Mouse (Mus musculus): ENCODE results near the gene Twnk. TPM values are rescaled to one million over a fixed set of nuclear protein-coding genes. Genes with fewer than 3 reads are reported as not detected.

Gene Twnk
- polyA plus RNA-seq, 1 experiment from 2014 or later = 9.4 TPM

DNA sequence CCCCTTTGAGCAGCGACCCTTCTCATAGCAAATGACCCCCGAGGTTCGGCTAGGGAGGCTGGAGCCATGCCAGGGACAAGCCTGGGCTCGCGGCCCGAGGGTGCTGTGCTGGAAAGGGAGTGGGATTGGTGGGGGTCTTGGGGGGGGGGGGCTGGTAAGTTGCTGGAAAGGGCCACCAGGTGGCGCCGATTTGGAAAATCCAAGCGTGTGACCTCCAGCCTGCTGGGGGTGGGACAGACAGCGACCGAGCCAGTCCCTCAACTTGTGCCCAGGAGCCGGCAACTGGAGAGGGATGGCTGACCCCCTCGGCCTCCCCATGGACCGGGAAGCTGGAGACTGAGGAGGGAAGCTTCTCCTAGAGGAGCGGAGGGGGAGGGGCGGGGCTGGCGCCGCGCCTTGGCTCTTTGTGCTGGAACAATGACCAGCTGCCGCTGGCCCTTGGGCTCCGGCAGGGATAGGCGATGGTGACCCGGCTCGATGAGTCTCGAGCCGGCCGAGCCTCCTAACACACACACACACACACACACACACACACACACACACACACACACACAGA lies 11.8 kb downstream of the Twnk start:
- Histone ChIP-seq H3K4me3 (replicated peaks; ENCODE audit: low read length) (peak overlapping the region; percentile 52), H3K27ac (peak overlapping the region; percentile 95), H3K36me3 (replicated peaks; ENCODE audit: control insufficient read depth, insufficient read depth) (no peaks in the 10 kb centered on the region; the same call in 1 of the 2 replicates), H3K4me2 (replicated peaks) (peak overlapping the region; percentile 74), H3K27me3 (ENCODE audit: control insufficient read depth, insufficient read depth, low read length) (no peaks in the 10 kb centered on the region), H3K9me3 (ENCODE audit: control insufficient read depth, low read length) (no peaks in the 10 kb centered on the region), H3K9ac (peak overlapping the region; percentile 66), H3K4me1 (replicated peaks; ENCODE audit: control insufficient read depth, insufficient read depth, low read length) (peaks cover 42% of the 10 kb centered on the region)
- WGBS = 1% methylated on average over 23 of the region's 27 CpGs
- peak; percentile 64 for ATAC-seq (ENCODE audit: low FRiP score)
- peak; percentile 82 for DNase-seq (ENCODE audit: low spot score)

DNA sequence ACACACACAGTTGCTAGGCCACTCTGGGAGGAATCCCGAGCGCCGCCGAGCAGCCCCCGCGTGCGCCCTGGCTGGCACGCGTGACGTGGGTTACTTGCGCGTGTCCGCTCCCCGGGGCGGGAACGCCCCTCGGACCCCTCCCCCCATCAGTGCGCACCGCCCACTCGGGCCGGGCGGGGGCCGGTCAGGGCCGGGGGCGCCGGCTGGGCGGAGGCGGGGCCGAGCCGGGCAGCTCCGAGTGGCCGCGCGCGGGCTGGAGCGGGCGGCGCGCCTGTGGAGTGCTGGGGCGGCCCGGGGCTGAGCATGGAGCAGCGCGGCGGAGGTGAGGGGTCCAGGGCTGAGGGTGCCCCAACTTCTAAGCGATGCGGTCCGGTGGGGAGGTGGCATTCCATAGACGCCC lies 12.4 kb downstream of the Twnk start:
- H3K9ac ChIP-seq = peak overlapping the region; percentile 66
- H3K4me3 ChIP-seq (replicated peaks; ENCODE audit: low read length) = peak overlapping the region; percentile 52
- DNase-seq (ENCODE audit: low spot score) (peak; percentile 83), ATAC-seq (ENCODE audit: low FRiP score) (peak; percentile 67)
- WGBS = under 1% methylated on average over 46 of the region's 48 CpGs
- H3K4me2 ChIP-seq (replicated peaks) = peak overlapping the region; percentile 74
- no peaks in the 10 kb centered on the region for H3K27me3 ChIP-seq (ENCODE audit: control insufficient read depth, insufficient read depth, low read length)
- H3K36me3 ChIP-seq (replicated peaks; ENCODE audit: control insufficient read depth, insufficient read depth) = no peaks in the 10 kb centered on the region; the same call in 1 of the 2 replicates
- peak overlapping the region; percentile 95 for H3K27ac ChIP-seq
- peaks cover 42% of the 10 kb centered on the region for H3K4me1 ChIP-seq (replicated peaks; ENCODE audit: control insufficient read depth, insufficient read depth, low read length)
- H3K9me3 ChIP-seq (ENCODE audit: control insufficient read depth, low read length) = no peaks in the 10 kb centered on the region

DNA sequence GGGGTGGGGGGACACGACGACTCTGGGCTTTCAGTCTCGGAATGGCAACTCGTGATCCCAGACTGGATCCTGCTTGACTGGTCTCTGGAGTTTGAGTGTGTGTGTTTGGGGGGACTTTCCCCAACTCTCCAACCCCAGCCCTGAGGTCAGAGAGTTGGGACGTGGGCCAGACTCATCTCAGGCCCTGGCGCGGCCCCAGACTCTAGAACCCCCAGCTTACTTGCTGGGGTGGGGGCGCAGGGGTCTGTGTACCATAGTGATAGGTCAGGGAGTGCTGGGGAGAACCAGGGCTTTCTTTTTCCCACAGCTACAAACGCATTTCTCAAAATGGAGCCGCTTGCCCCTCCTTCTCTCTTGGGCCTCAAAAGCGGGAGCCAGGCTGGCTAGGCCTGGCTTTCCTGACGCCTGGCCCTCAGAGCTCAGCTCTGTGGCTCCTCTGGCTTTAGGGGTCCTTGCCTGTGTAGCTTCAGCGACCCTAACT lies 12.9 kb downstream of the Twnk start:
- Histone ChIP-seq H3K4me2 (replicated peaks) (peak overlapping the region; percentile 74), H3K9me3 (ENCODE audit: control insufficient read depth, low read length) (no peaks in the 10 kb centered on the region), H3K9ac (peak overlapping the region; percentile 66), H3K27ac (peak overlapping the region; percentile 95), H3K4me1 (replicated peaks; ENCODE audit: control insufficient read depth, insufficient read depth, low read length) (peaks cover 42% of the 10 kb centered on the region), H3K27me3 (ENCODE audit: control insufficient read depth, insufficient read depth, low read length) (no peaks in the 10 kb centered on the region), H3K36me3 (replicated peaks; ENCODE audit: control insufficient read depth, insufficient read depth) (peaks cover 3% of the 10 kb centered on the region), H3K4me3 (replicated peaks; ENCODE audit: low read length) (peak overlapping the region; percentile 52)
- under 1% methylated on average over 13 of the region's 13 CpGs for whole genome bisulfite sequencing
- no peak for DNase-seq (ENCODE audit: low spot score)
- ATAC-seq (ENCODE audit: low FRiP score) = no peak; the same call in 1 of the 2 replicates

DNA sequence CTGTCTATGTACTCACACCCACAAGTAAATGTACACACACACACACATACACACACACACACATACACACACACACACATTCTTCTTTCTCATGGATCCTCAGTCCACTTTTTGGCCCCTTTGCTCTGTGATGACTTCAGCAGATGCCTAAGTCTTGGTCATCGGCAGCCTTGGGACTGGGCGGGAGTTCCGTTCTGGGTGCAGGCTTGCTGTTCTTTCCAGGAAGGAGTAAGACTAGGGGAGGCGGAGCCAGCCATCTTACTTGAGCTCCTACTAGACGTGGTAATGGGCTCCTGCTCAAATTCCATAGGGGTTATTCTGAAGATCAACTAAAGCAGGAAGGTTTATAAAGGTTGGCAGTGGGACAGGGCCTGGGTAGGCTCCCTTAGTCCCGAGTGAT lies 14.9 kb downstream of the Twnk start:
- peaks cover 17% of the 10 kb centered on the region for H3K36me3 ChIP-seq (replicated peaks; ENCODE audit: control insufficient read depth, insufficient read depth)
- H3K27ac ChIP-seq = no peak overlapping the region
- H3K4me1 ChIP-seq (replicated peaks; ENCODE audit: control insufficient read depth, insufficient read depth, low read length) = peaks cover 38% of the 10 kb centered on the region
- no peak overlapping the region for H3K4me2 ChIP-seq (replicated peaks)
- WGBS = 72% methylated on average over 6 of the region's 6 CpGs
- DNase-seq (ENCODE audit: low spot score) = no peak
- H3K4me3 ChIP-seq (replicated peaks; ENCODE audit: low read length) = no peak overlapping the region
- no peaks in the 10 kb centered on the region for H3K9me3 ChIP-seq (ENCODE audit: control insufficient read depth, low read length)
- H3K27me3 ChIP-seq (ENCODE audit: control insufficient read depth, insufficient read depth, low read length) = no peaks in the 10 kb centered on the region
- no peak overlapping the region for H3K9ac ChIP-seq
- no peak for ATAC-seq (ENCODE audit: low FRiP score)

DNA sequence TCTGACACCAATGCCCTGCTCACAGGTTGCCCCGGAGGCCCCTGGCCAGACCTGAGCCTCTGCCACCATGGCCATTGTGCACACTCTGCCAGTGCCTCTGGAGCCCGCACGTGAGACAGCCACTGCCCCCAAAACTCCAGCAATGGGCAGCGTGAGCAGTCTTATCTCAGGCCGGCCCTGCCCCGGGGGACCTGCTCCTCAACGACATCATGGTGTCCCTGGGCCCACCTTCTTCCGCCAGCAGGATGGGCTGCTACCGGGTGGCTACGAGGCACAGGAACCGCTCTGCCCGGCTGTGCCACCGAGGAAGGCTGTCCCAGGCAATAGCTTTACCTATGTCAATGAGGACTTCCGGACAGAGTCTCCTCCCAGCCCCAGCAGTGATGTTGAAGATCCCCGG lies 15.9 kb downstream of the Twnk start:
- no peaks in the 10 kb centered on the region for H3K9me3 ChIP-seq (ENCODE audit: control insufficient read depth, low read length)
- no peak overlapping the region for H3K4me2 ChIP-seq (replicated peaks)
- peaks cover 28% of the 10 kb centered on the region for H3K36me3 ChIP-seq (replicated peaks; ENCODE audit: control insufficient read depth, insufficient read depth)
- H3K27me3 ChIP-seq (ENCODE audit: control insufficient read depth, insufficient read depth, low read length) = no peaks in the 10 kb centered on the region
- no peak overlapping the region for H3K4me3 ChIP-seq (replicated peaks; ENCODE audit: low read length)
- WGBS = 87% methylated on average over 15 of the region's 15 CpGs
- DNase-seq (ENCODE audit: low spot score) = no peak
- no peak for ATAC-seq (ENCODE audit: low FRiP score)
- H3K9ac ChIP-seq = no peak overlapping the region
- H3K27ac ChIP-seq = no peak overlapping the region
- H3K4me1 ChIP-seq (replicated peaks; ENCODE audit: control insufficient read depth, insufficient read depth, low read length) = peaks cover 28% of the 10 kb centered on the region

DNA sequence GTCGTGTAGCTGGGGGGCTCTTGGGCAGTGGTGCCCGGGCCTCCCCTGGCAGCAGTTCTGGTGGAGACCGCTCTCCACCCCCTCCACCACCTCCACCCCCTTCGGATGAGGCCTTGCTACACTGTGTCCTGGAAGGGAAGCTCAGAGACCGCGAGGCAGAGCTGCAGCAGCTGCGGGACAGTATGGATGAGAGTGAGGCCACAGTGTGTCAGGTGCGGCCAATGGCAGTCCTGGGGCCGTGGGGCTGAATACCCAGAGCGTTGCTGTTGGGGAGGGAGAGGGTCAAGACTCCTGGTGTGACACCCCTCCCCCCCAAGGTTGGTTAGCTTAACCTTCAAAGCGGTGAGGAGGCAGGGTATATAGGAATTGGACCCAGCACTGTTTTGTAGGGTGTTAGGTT lies 18.5 kb downstream of the Twnk start:
- H3K4me1 ChIP-seq (replicated peaks; ENCODE audit: control insufficient read depth, insufficient read depth, low read length) = peaks cover 15% of the 10 kb centered on the region; the same call in 1 of the 2 replicates
- WGBS = 78% methylated on average over 10 of the region's 11 CpGs
- DNase-seq (ENCODE audit: low spot score) = no peak

DNA sequence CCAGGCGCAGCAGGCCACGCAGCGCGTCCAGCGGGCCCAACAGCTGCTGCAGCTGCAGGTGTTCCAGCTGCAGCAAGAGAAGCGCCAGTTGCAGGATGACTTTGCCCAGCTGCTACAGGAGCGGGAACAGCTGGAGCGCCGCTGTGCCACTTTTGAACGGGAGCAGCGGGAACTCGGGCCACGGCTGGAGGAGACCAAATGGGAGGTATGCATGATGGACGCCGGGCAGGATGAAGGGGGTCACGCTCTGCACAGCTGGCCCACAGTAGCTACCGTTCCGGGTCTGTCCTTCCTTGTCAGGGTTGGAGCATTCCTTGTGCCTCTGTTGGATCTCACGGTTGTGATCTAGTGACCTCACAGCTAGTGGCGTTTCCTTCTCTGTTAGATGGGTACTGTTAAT lies 19.3 kb downstream of the Twnk start:
- Histone ChIP-seq H3K9ac (no peak overlapping the region), H3K4me2 (replicated peaks) (no peak overlapping the region), H3K36me3 (replicated peaks; ENCODE audit: control insufficient read depth, insufficient read depth) (peaks cover 50% of the 10 kb centered on the region), H3K9me3 (ENCODE audit: control insufficient read depth, low read length) (no peaks in the 10 kb centered on the region), H3K4me3 (replicated peaks; ENCODE audit: low read length) (no peak overlapping the region), H3K4me1 (replicated peaks; ENCODE audit: control insufficient read depth, insufficient read depth, low read length) (peaks cover 14% of the 10 kb centered on the region; the same call in 1 of the 2 replicates), H3K27ac (no peak overlapping the region), H3K27me3 (ENCODE audit: control insufficient read depth, insufficient read depth, low read length) (no peaks in the 10 kb centered on the region)
- 82% methylated on average over 20 of the region's 20 CpGs for WGBS
- DNase-seq (ENCODE audit: low spot score) = no peak
- no peak for ATAC-seq (ENCODE audit: low FRiP score)

More for the DNA sequence above, 18.5 kb downstream of the Twnk start:
- Histone ChIP-seq H3K4me2 (replicated peaks) (no peak overlapping the region), H3K27ac (no peak overlapping the region), H3K9me3 (ENCODE audit: control insufficient read depth, low read length) (no peaks in the 10 kb centered on the region), H3K4me3 (replicated peaks; ENCODE audit: low read length) (no peak overlapping the region), H3K36me3 (replicated peaks; ENCODE audit: control insufficient read depth, insufficient read depth) (peaks cover 50% of the 10 kb centered on the region), H3K27me3 (ENCODE audit: control insufficient read depth, insufficient read depth, low read length) (no peaks in the 10 kb centered on the region), H3K9ac (no peak overlapping the region)
- 0 out of 2 replicates have a peak, but pooled peaks have one; percentile 29 for ATAC-seq (ENCODE audit: low FRiP score)

DNA sequence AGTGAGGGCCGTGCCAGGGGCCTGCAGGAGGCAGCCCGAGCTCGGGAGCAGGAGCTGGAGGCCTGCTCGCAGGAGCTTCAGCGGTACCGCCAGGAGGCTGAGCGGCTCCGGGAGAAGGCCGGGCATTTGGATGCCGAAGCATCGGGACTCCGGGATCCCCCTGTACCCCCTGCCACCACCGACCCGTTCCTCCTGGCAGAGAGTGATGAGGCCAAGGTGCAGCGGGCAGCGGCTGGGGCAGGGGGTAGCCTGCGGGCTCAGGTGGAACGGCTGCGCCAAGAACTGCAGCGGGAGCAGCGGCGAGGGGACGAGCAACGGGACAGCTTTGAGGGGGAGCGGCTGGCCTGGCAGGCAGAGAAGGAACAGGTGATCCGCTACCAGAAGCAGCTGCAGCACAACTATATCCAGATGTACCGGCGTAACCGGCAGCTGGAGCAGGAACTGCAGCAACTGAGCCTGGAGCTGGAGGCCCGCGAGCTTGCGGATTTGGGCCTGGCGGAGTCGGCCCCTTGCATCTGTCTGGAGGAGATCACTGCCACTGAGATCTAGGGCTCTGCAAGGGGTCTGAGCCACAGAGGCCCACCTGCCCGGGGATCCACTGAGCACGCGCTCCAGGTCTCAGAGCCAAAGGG lies 20.6 kb downstream of the Twnk start:
- H3K9me3 ChIP-seq (ENCODE audit: control insufficient read depth, low read length) = no peaks in the 10 kb centered on the region
- H3K27ac ChIP-seq = no peak overlapping the region
- WGBS = 93% methylated on average over 37 of the region's 37 CpGs
- no peak for DNase-seq (ENCODE audit: low spot score)
- no peak for ATAC-seq (ENCODE audit: low FRiP score)
- H3K4me2 ChIP-seq (replicated peaks) = no peak overlapping the region
- 0 out of 2 replicates have a peak, but pooled peaks cover 5% of the 10 kb centered on the region for H3K4me1 ChIP-seq (replicated peaks; ENCODE audit: control insufficient read depth, insufficient read depth, low read length)
- peaks cover 50% of the 10 kb centered on the region for H3K36me3 ChIP-seq (replicated peaks; ENCODE audit: control insufficient read depth, insufficient read depth)
- H3K9ac ChIP-seq = no peak overlapping the region
- no peak overlapping the region for H3K4me3 ChIP-seq (replicated peaks; ENCODE audit: low read length)
- H3K27me3 ChIP-seq (ENCODE audit: control insufficient read depth, insufficient read depth, low read length) = no peaks in the 10 kb centered on the region

DNA sequence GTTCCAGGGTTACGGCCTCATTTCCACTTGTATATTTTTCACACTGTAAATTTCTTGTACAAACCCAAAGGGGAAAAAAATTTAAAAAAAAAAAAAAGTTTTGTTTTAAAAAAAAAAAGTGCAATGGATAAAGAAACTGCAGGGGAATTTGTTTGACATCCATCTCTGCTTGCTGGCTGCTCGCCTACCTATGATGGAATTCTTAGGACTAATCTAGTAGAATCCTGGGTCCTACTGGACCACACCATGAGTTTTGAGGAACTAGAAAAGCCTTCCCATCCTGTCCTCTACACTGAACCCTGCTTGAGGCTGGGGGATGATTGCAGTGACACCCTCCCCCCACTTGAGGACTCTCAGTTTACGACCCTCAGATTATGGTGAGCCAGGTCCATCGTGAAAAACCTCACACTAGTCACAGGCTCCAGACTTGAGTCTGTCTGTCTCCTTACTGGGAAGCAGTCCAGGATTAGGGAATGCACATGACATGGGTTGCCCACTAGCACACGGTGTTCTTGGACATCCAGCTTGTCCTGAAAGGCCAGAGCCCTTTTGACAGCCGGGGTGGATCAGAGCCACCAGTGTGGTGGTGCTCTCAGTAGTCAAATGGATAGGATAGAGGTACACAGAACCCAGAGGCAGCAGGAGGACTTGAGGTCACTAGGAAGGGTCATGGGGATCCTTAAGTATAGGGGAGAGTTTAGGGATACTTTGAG lies 21.7 kb downstream of the Twnk start:
- DNase-seq (ENCODE audit: low spot score) = no peak
- H3K36me3 ChIP-seq (replicated peaks; ENCODE audit: control insufficient read depth, insufficient read depth) = peaks cover 50% of the 10 kb centered on the region
- 87% methylated on average over 6 of the region's 6 CpGs for WGBS
- H3K27me3 ChIP-seq (ENCODE audit: control insufficient read depth, insufficient read depth, low read length) = no peaks in the 10 kb centered on the region
- no peaks in the 10 kb centered on the region for H3K4me1 ChIP-seq (replicated peaks; ENCODE audit: control insufficient read depth, insufficient read depth, low read length)
- H3K9ac ChIP-seq = no peak overlapping the region
- H3K27ac ChIP-seq = no peak overlapping the region
- H3K9me3 ChIP-seq (ENCODE audit: control insufficient read depth, low read length) = no peaks in the 10 kb centered on the region
- no peak for ATAC-seq (ENCODE audit: low FRiP score)
- H3K4me3 ChIP-seq (replicated peaks; ENCODE audit: low read length) = no peak overlapping the region
- H3K4me2 ChIP-seq (replicated peaks) = no peak overlapping the region

Data from hindbrain, embryonic 14.5 days (tissue).